Mouse (Mus musculus) thymus, postnatal 25 days (tissue): ENCODE measurements around the gene Proser2.
"Not testable (repeated sequence)": the region's sequence is repeated elsewhere in the genome, so short reads cannot be mapped to it uniquely, and the experiment has no call there.

ENCODE experiments used
- DNase-seq: peaks from one replicate; pipeline ENCODE4 v3.0.0; 2022

Proser2 gene

GRCm38 (mm10) chr2:6128136-6128805 lies 1.7 kb downstream of the Proser2 start:
- DNase-seq, result no peak

GRCm38 (mm10) chr2:6123046-6123445 lies 7.0 kb downstream of the Proser2 start:
- no peak for DNase-seq

GRCm38 (mm10) chr2:6121091-6121490 lies 8.9 kb downstream of the Proser2 start:
- DNase-seq, result no peak

GRCm38 (mm10) chr2:6118246-6118645 lies 11.8 kb downstream of the Proser2 start:
- no peak for DNase-seq

- DNase-seq, result no peak
Measured at GRCm38 (mm10) chr2:6113792-6114191, 16.2 kb downstream of the Proser2 start.

- DNase-seq, result no peak
Measured at GRCm38 (mm10) chr2:6112619-6113018, 17.4 kb downstream of the Proser2 start.

- no peak for DNase-seq
Measured at GRCm38 (mm10) chr2:6105437-6105836, 24.6 kb downstream of the Proser2 start.

GRCm38 (mm10) chr2:6100755-6101154 lies 29.3 kb downstream of the Proser2 start:
- no peak for DNase-seq

- DNase-seq, result no peak
Measured at GRCm38 (mm10) chr2:6100027-6100749, 29.8 kb downstream of the Proser2 start.

- no peak for DNase-seq
Measured at GRCm38 (mm10) chr2:6099443-6099842, 30.6 kb downstream of the Proser2 start.

- DNase-seq, result no peak
Measured at GRCm38 (mm10) chr2:6098924-6099323, 31.1 kb downstream of the Proser2 start.

- no peak for DNase-seq
Measured at GRCm38 (mm10) chr2:6097113-6097716, 32.8 kb downstream of the Proser2 start.

- not testable (repeated sequence) for DNase-seq
Measured at GRCm38 (mm10) chr2:6089941-6090340, 40.1 kb downstream of the Proser2 start.

GRCm38 (mm10) chr2:6087151-6087550 lies 42.9 kb downstream of the Proser2 start:
- no peak for DNase-seq

GRCm38 (mm10) chr2:6085622-6086530 lies 44.1 kb downstream of the Proser2 start:
- no peak for DNase-seq

GRCm38 (mm10) chr2:6083696-6084095 lies 46.3 kb downstream of the Proser2 start:
- no peak for DNase-seq

- DNase-seq, result no peak
Measured at GRCm38 (mm10) chr2:6082615-6083014, 47.4 kb downstream of the Proser2 start.

GRCm38 (mm10) chr2:6081108-6081507 lies 48.9 kb downstream of the Proser2 start:
- DNase-seq, result no peak

- DNase-seq, result no peak
Measured at GRCm38 (mm10) chr2:6080037-6080436, 50.0 kb downstream of the Proser2 start.

GRCm38 (mm10) chr2:6075530-6075896 lies 54.5 kb downstream of the Proser2 start:
- no peak for DNase-seq

GRCm38 (mm10) chr2:6074891-6075529 lies 55.0 kb downstream of the Proser2 start:
- DNase-seq, result no peak

- DNase-seq, result no peak
Measured at GRCm38 (mm10) chr2:6072685-6073260, 57.2 kb downstream of the Proser2 start.
